ENCODE assay signal across 8 mouse cellular contexts in genomic region chr6:148441871-148442270, GRCm38 (mm10). TPM values are rescaled to one million over a fixed set of nuclear protein-coding genes. Genes with fewer than 3 reads are reported as not detected.
DNase-seq lines count a peak whose midpoint lies in the region; ATAC-seq and TF ChIP-seq lines count a peak whose summit lies in the region.
"Had no signal": no experiment of that assay in that cellular context is flagged by ENCODE, and none has a peak within 500 bp of the region (broad histone marks: within the 10 kb centered on the region; RNA-seq: fewer than 3 reads in every experiment).

No protein-coding gene starts in this region.

- 12% methylated on average over 5 of the region's 5 CpGs for WGBS in embryonic facial prominence, embryonic 13.5 days
- WGBS in forebrain, postnatal 0 days, result 13% methylated on average over 5 of the region's 5 CpGs
- 11% methylated on average over 5 of the region's 5 CpGs for WGBS in hindbrain, embryonic 13.5 days

- no peaks in the 10 kb centered on the region for H3K36me3 ChIP-seq in embryonic facial prominence, embryonic 13.5 days
- no peaks in the 10 kb centered on the region for H3K36me3 ChIP-seq in forebrain, postnatal 0 days (ENCODE audit: insufficient read depth)
- H3K36me3 ChIP-seq in hindbrain, embryonic 13.5 days, result no peaks in the 10 kb centered on the region
- H3K36me3 ChIP-seq: liver, embryonic 13.5 days had no signal

- peaks cover 28% of the 10 kb centered on the region for H3K4me1 ChIP-seq in embryonic facial prominence, embryonic 13.5 days
- H3K4me1 ChIP-seq in forebrain, postnatal 0 days (ENCODE audit: insufficient read depth), result peaks cover 6% of the 10 kb centered on the region; the same call in 1 of the 2 replicates
- peaks cover 27% of the 10 kb centered on the region for H3K4me1 ChIP-seq in hindbrain, embryonic 13.5 days (replicated peaks)

- H3K9ac ChIP-seq in embryonic facial prominence, embryonic 13.5 days, result no peak overlapping the region
- H3K9ac ChIP-seq in forebrain, postnatal 0 days, result no peak overlapping the region
- H3K9ac ChIP-seq in hindbrain, embryonic 13.5 days, result peak overlapping the region; percentile 60
- H3K9ac ChIP-seq: liver, embryonic 13.5 days had no signal

- H3K9me3 ChIP-seq in embryonic facial prominence, embryonic 13.5 days, result no peaks in the 10 kb centered on the region
- H3K9me3 ChIP-seq in forebrain, postnatal 0 days (ENCODE audit: low read length), result no peaks in the 10 kb centered on the region
- no peaks in the 10 kb centered on the region for H3K9me3 ChIP-seq in hindbrain, embryonic 13.5 days
- H3K9me3 ChIP-seq: liver, embryonic 13.5 days had no signal

- H3K27ac ChIP-seq in embryonic facial prominence, embryonic 13.5 days, result no peak overlapping the region
- H3K27ac ChIP-seq in forebrain, postnatal 0 days (ENCODE audit: low read depth, low read length), result 0 out of 2 replicates have a peak overlapping the region, but pooled peaks have one; percentile 29
- no peak overlapping the region for H3K27ac ChIP-seq in hindbrain, embryonic 13.5 days
- H3K27ac ChIP-seq: liver, embryonic 13.5 days had no signal

- H3K27me3 ChIP-seq in embryonic facial prominence, embryonic 13.5 days, result peaks cover 57% of the 10 kb centered on the region
- H3K27me3 ChIP-seq in forebrain, postnatal 0 days (ENCODE audit: insufficient read depth, low read length), result 0 out of 2 replicates have a peak, but pooled peaks cover 3% of the 10 kb centered on the region
- peaks cover 25% of the 10 kb centered on the region for H3K27me3 ChIP-seq in hindbrain, embryonic 13.5 days

- no peak for DNase-seq in forebrain, postnatal 0 days
- DNase-seq in lung, postnatal 10 days, result peak; percentile 12
- DNase-seq in urinary bladder, postnatal 4 days (ENCODE audit: low spot score in 2 of 2), result no peak
- no peak for DNase-seq in cerebellum, adult 11 months
- DNase-seq: liver, embryonic 13.5 days had no signal

- TF ChIP-seq CTCF in forebrain, postnatal 0 days (IDR thresholded peaks at IDR 0.05; ENCODE audit: low read depth), result no peak

- peak overlapping the region; percentile 98 for H3K4me2 ChIP-seq in embryonic facial prominence, embryonic 13.5 days
- peak overlapping the region; percentile 93 for H3K4me2 ChIP-seq in forebrain, postnatal 0 days (ENCODE audit: low read depth)
- H3K4me2 ChIP-seq in hindbrain, embryonic 13.5 days, result peak overlapping the region; percentile 82

- no peak for ATAC-seq in embryonic facial prominence, embryonic 13.5 days (ENCODE audit: insufficient number of reproducible peaks, insufficient read depth, low FRiP score, low TSS enrichment, low read depth)
- no peak for ATAC-seq in forebrain, postnatal 0 days
- no peak for ATAC-seq in hindbrain, embryonic 13.5 days (ENCODE audit: low FRiP score)
- ATAC-seq in erythroblast, adult 5-6 weeks (replicated peaks; ENCODE audit: low FRiP score, poor library complexity, severe bottlenecking), result no peak

- H3K4me3 ChIP-seq in embryonic facial prominence, embryonic 13.5 days, result peak overlapping the region; percentile 64
- peak overlapping the region; percentile 75 for H3K4me3 ChIP-seq in forebrain, postnatal 0 days (ENCODE audit: low read depth, low read length)
- H3K4me3 ChIP-seq in hindbrain, embryonic 13.5 days, result peak overlapping the region; percentile 78

RNA-seq across cellular contexts. Expression of gene Tmtc1, which starts 2.3 kb away (rescaled TPM):
- polyA plus RNA-seq in embryonic facial prominence, embryonic 13.5 days (2015; fragmentation: Nextera tagmentation; extraction: Ambion mirVana), result 1.7 TPM in 2 replicates
- 18.9 and 20.5 TPM in 2 replicates for total RNA-seq in forebrain, postnatal 0 days (2014; rRNA removed)
- 1.3 and 1.7 TPM in 2 replicates for polyA plus RNA-seq in forebrain, postnatal 0 days (2015; fragmentation: Nextera tagmentation; extraction: Ambion mirVana)
- 2.3 and 2.8 TPM in 2 replicates for polyA plus RNA-seq in hindbrain, embryonic 13.5 days (2015; fragmentation: Nextera tagmentation; extraction: Ambion mirVana)
- not detected in 2 replicates for total RNA-seq in erythroblast, adult 5-6 weeks (2015; ENCODE audit: low replicate concordance)
- total RNA-seq in erythroblast, adult 5-6 weeks (2017; ENCODE audit: low replicate concordance), result 0.09 and 1.1 TPM in 2 replicates
